Mouse (Mus musculus) kidney, postnatal 10 days (tissue): ENCODE data around the gene Gm49337.
A peak's percentile ranks its signal among the peaks of the same experiment; 100 is the strongest.

ENCODE experiments used
- DNase-seq: peaks from one replicate; pipeline ENCODE4 v3.0.0; 2021; ENCODE audit warnings: mixed read lengths

Gm49337 gene

DNA sequence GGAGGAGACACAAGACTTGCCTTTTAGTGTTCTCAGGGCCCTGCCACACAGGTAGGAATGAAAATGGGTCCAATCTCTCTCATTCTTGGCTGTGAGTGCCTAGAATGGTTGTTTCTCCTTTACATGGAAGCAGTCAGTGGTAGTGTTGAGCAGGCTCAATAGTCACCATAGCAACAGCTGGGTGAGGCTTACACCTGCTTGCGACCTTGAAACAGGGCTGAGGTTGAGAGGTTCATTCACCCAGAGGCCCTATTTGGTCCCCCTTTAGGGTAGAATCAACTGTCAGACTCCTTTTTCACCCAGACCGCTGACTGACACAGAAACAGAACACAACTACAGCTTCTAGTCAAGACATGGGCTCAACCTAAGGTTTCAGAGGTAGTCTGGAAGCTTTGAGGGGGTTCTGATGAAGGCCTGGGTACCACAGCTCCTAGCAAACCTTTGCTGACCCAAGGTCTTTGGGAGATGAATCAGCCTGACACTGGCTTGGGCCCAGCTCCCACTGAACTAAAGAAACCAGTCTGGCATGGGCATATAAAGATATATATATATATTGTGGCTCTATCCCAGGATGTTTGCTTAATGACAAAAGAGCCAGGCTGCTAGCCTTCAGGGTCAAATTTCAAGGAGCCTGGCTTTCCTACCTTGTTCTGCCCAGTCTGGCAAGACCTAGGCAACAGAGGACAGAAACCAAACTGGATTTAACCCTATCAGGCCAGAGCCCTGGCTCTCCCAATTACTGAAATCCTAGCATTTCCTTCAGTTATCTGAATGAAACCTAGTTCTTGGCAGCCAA is 8.2 kb upstream of the Gm49337 start:
- DNase-seq = no peak

DNA sequence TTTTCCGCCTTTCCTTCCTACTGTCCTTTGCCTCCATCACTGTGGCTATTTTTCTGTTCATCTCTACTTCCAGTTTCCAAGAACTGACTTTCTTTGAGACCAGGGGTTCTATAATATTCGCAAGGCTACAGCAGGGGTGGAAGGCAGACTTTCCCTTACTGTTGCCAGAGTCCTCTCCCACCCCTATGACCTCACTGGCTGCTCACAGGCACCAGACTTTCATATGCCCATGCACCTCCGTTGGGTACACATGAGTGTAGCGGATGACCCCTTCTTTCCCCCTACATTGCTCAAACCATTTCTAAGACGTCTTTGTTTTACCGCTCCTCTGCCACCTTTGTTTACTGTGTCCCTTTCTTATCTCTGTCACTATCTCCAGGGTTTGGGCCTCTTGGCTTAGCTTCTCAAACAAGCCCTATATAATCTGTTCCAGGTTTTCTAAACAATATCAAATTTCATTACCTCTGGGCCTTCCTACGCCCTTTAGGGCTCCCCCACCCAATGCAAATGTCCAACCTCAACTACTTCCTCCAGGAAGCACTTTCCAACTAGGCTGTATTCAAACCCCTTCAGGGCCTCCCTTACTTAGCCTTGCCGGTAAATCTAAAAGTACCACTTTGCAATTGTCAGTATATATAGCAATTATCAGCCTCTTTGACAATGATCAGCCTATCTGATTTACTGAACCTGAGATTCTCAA is 7.3 kb upstream of the Gm49337 start:
- no peak for DNase-seq

DNA sequence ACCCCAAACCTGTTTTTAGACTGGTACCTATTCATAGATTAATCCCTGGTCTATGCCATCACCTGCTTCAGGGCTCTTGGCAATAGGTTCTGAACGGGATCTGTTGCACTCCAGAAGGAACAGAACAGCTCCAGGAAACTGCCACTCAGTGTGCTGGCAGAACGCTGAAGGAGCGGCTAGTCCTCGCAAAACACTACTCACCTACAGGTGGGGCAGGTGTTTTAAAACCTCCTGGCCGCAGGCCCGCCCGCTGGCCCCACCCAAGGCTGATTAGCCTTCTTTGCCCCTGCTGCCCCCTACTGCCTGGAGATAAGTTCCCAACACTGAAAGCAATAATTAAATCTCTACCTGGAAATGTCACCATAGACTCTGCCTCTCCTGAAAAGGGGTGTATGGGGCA is 5.8 kb upstream of the Gm49337 start, which contains the start of gene Tspan1:
Gene Tspan1 (minus strand): TSS at position 198 of the 400 bp plus-strand sequence.
- peak; percentile 73 for DNase-seq

DNA sequence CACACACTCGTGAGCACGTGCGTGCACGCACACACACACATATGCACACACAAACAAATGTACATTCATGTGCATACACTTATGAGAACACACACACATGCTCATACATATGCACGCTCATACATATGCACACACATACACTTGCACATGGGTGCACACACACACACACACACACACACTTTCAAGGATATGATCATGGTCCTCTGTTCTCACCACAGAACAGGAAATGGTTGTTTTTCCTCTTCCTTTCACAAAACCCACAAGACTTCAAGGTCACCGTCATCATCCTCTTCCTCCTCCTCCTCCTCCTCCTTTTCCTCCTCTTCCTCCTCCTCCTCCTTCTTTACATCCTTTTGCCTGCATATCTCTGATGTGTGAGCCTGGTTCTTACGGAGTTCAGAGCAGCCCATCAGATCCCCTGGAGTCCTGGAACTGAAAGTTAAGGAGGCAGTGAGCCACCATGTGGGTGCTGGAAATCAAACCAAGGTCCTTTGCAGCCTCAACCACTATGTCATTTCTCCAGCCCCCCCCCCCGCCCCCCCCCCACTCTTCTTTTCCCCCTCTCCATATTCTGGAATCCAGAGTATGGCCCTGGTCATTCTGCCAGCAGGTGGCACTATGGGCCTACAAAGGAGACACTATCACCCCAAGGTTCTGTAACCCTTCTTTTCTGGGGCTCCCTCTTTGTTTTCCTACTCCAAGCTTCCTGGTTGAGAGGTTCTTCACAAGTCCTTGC is 4.4 kb upstream of the Gm49337 start:
- peak; percentile 91 for DNase-seq

DNA sequence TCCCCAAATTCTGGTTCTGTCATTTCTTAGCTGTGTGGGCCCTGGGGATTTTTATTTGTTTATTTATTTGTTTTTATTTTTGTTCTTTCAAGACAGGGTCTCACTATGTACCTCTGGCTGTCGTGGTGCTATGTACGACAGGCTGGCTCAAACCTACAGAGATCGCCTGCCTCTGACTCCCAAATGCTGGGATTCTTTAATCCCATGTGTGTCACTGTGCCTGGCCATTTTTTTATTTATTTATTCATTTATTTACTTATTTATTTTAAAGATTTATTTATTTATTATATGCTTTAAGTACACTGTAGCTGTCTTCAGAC is 3.9 kb upstream of the Gm49337 start:
- no peak for DNase-seq

DNA sequence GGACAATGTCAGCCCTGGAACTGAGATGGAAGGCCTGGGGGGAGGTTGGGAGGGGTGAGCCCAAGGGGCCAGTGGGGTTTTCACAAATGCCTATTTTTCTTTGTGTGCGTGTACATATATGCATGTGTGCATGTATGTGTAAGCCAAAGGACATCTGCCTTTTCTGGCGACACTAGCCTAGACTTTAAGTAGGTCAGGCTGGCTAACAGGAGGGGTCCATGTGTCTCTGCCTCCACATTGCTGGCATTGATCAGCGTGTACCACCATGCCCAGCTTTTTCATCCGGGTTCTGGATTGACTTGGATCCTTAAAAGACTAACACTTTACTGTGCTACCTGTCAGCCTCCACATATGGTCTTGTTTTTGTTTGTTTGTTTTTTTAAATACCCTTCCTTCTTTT is 568 bp downstream of the Gm49337 start:
- DNase-seq = no peak

DNA sequence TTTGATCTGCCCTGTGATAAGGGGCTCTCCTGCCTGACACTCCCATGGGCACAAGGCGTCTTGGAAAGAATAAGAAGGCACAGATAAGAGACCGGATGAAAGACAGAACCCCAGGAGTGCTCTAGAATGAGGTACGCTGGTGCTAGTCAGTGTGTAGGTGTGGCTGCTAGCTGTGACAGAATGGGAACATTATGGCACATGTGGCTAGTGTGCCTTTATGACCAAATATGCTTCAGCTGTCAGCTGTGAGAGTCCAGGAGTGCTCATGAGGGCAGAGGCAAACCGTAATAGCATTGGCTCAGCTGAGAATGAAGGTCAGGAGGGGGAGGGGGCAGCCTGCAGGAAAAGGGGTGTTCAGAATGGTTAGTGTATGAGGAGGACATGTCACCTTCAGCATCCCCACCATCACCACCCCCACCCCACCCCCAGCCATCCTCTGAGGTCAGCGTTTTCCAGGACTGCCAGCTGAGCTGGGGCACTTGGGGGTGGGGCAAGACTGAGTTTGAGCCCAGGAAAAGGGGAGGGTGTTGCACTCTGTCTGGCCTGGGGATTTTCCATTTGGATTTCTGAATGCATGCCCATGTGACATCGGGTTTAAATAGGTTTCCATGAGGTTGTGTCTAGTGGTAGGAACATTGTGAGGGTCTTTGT is 1.4 kb downstream of the Gm49337 start:
- DNase-seq = peak; percentile 67

DNA sequence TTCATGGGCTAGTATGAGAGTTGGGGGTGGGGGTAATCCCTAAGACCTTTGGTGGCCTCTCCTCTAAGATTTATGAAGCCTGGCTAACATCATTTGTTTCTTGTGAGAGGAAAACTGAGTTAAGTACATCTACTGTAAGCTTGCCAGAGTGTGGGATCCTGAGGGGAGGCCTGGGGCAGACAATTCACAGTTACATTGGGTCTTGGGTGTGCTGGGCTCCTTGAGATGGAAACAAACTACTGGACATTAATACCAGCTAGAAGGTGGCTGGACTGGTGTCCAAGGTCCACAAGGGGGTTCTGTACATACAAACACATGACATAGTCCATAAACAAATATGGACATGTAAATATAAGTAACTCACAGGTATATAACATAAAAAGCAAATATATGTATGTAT is 2.0 kb downstream of the Gm49337 start:
- DNase-seq = no peak

DNA sequence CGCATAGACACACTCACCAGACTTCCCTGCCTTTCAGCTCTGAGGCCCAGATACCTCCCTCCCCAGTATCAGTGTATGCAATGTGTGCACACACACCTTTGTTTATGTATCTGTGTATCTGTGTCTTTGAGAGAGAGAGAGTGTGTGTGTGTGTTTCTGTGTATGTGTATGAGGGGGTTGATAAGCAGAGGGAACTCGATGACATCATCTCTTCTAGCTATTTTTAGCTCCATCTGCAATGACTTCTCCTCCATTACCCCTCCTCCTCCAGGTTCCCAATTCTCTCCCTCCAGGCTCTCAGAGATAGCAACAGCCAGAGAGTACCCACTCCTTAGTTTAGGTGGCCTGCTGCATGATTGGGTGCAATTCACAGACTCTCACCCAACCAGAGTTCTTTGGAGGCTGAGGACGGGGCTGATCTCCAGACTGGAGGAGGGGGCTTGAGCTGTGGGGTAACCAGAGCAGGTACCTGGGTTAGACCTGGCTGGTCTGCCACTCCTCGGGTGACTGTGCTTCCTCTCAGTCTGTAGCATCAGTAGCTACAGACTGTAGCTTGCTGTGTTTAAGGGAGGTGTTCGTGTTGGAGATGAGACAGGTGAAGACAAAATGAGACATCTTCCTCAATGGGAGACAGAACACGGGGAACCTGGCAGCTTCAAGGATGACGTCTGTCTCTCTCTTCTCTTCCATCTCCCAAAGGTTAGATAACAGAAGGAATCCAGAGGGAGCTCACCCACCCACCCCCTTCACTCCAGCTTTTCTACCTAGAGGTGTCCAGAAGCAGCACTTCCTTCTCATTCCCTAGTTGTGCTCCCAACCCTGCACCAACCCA is 2.7 kb downstream of the Gm49337 start:
- DNase-seq = no peak

DNA sequence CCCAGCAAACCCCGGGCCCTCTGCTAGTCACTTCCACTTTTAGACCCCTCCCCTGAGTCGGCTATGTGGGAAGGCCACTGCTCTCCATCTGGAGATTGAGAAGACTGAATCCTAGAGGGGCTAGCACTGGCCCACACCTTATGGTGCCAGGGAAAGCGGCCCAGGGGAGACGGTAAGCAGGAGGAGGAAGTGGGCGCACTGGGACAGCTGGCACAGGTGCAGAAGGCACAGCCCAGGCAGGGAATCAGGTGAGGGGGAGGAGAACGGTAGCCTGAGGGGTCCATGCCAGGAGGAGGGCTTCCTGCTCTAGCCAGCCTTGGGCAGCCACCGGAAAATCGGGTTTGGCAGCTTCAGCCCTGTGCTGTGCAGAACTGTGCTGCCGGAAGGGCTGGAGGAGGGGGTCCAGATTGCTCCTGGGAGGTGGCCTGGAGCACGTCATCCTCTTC is 3.4 kb downstream of the Gm49337 start:
- DNase-seq = peak; percentile 90

DNA sequence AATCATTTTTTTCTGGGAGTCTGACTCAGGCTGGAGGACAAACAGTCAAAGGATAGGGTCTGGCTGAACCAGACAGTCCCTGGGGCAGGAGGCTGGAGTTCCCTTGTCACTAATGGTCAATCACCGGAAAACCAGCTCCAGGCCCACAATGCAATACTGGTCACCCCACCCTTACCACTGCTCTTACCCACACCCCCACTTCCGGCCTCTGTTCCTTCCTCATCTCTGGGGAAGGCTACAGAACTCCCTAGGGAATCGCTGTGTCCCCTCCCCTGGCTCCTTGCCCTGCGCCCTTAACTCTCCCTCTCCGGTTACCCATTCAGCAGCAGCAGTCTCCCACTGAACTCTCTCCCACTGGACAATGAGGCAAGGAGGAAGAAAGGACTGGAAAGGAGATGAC is 4.0 kb downstream of the Gm49337 start:
- DNase-seq = peak; percentile 86

DNA sequence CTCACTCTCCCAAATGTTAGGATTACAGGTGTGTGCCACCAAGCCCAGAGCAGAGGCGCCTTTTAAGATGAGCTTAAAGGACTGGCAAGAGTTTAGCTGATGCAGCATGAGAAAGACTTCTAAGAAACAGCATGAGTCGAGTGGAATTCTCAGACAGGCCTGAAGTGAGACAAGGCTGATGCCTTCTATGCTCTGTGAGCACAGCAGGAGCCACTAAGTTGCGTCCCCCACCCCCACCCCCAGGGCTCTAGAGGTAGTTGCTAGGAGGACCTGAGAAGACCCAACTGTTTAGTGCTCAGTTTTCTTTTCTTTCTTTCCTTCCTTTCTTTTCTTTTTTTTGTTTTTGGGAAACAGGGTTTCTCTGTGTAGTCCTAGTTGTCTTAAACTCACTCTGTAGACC is 8.9 kb downstream of the Gm49337 start:
- DNase-seq = no peak

DNA sequence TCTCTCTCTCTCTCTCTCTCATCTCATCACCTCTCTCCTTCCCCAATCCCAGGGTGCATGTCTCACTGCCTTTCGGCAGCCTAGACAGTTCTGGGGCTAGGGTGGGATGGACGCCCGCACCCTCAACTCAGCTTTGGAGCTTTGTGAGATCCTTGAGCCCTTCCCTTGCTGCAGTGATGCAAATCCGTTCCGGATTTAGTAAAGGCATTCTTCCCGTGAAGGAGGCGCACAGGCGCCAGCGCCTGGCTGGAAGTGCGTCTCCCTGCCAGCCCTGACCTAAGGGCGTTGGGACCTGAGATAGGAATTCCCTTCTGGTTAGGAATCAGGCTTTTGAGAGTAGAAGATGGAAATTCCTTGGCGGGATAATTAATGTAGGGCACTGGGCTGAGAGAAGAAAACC is 9.6 kb downstream of the Gm49337 start:
- DNase-seq = peak; percentile 65

DNA sequence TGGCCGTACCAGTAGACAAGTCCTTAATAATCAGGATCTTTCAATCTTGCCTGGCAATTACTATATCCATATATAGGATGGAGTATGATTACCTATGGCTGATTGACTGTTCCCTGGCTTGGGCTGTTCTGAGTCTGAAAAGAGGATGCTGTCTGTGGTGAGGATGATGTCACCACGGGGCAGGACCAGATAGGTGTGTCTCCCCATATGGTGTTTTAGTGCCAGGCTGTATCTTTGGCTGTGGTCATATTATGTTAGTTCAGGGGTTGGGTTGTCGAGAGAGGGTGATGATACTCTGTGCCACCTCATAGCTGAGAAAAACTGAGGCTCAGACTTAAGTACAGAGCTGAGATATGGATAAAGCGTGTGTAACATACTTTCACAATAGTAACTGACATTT is 11.9 kb downstream of the Gm49337 start:
- DNase-seq = no peak

DNA sequence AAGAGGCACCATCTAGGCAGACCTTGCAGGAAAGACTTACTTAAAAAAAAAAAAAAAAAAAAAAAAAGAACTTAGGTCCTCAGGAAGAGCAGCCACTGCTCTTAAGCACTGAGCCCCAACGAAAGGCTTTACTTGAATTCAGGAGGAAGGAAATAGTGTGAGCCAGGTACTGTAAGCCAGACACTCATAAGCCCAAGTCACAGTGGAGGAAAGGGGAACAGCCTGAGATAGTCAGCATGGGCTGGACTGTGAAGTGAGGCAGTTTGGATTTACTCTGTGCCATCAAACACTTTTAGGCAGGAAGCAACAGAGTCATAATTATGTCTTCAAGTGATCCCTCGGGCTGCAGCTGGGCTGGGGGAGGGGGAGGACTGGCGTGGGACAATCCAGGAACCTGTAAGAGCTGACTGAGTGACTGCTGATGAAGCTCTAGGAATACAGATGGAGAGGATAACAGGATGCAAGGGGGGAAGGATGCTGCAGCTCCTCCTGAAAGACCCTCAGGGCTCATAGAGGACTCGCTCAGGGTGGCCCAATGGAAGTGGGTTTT is 19.2 kb downstream of the Gm49337 start:
- DNase-seq = peak; percentile 66

DNA sequence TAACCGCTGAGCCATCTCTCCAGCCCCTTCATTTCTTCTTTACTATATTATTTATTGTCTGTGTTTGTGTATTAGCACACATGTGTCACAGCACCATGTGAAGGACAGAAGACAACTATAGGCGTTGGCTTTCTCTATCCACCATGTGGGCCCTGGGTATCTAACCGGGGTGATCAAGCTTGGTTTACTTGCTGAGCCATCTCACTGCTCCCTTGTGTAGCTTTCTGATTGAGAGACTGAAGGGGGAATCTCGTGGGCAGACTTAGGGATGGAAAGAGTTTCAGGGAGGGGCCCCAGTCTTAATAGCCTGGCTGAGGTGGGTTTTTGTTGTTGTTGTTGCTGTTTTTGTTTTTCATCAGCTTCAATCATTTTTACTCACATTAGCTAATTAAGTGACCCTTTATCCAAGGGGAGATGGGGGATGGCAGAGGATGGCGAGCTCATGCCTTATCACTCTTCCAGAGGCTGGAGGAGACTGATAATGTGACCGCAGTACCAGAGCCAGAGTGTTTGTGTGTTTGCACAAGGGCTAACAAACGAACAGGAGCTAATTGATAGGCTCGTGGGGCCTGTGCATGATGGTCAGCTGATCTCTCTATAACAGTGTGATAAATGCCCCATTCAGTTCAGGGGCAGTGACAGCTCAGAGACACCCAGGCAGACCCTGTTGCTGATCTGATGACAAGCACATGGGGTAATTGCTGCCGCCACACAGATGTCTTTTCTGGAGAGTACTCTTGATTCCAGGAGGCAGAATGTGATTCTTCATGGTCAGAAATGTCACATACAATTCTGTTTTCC is 20.6 kb downstream of the Gm49337 start:
- no peak for DNase-seq

DNA sequence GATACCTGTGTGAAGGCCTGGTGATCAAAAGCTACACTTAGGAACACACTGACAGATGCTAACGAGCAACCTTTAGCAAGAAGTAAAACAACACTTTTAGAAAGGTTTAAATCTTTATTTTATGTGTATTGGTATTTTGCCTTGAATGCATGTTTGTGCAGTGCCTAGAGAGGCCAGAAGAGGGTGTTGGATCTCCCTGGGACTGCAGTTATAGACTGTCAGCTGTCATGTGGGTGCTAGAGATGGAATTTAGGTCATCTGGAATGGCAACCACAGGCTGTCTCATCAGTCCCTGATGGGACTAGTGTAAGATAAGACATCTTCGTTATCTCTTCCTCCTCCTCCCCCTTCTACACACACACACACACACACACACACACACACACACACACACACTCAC is 25.2 kb downstream of the Gm49337 start:
- DNase-seq = no peak

DNA sequence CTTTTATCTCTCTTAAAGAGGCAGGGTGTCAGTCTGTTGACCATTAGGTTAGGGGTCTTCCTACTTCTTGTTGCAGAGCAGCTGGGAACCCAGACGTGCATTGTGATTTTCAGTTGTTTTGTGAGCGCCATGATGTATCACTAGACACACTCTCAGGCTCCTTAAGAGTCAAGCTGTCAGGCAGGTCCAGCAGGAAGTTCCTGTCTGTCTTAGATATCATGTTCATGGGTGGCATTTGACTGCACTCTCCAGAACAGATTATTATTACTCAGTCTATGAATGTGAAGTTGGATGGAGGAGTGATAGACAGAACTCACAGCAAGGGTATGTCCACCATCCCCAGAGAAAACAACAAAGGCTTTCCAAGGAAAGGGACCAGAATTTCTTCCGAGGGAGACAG is 31.2 kb downstream of the Gm49337 start:
- no peak for DNase-seq

DNA sequence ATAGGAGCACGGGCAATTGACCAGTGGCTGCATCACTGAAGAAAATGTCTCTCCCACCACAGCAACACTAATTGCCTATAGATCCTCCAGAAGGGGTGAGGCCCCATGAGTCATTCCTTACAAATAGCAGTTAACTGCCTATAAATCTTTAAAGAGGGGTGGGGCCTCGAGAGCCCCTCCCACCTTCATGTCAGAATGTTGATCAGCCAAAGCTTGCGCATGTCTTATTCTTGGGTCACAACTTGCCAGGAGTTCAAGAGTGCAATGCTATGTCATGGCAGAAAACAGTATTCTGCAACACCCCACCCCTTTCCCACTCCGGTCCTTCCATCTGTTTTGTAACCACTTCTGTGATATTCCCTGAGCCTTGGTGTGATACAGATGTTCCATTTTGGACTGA is 33.3 kb downstream of the Gm49337 start:
- DNase-seq = no peak

DNA sequence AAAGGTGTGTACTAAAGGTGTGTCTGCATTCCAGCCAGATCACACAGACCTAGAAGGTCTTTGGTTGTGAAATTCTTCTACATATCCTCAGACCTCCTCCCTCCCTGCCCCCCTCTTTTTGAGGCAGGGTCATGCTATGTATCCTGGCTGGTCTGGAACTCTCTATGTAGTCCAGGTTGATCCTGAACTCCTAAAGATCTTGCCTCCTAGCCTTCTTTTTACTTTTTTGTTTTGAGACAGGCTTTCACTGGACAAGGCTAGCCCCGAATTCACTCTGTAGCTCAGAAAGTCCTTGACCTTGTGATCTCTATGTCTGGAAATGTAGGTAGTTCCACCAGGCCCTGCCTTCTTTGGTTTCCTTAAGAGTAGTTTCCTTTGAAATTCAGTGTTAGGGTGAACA is 35.7 kb downstream of the Gm49337 start:
- no peak for DNase-seq
